Comparison of ENCODE assay signal across 8 mouse cellular contexts in genomic region chr15:51730805-51731412, GRCm38 (mm10).
DNase-seq lines count a peak whose midpoint lies in the region; ATAC-seq lines count a peak whose summit lies in the region.

No protein-coding gene starts in this region.

- DNase-seq in CD4-positive, CD25-positive, alpha-beta regulatory T cell, adult 2 months (ENCODE audit: low read depth, low spot score) = peak; percentile 8
- peak; percentile 19 for DNase-seq in Muller cell, postnatal 12 days (ENCODE audit: inconsistent ontology term)
- DNase-seq in gastrocnemius, adult 18-20 months (ENCODE audit: low spot score) = peak; percentile 82
- DNase-seq in left cerebral cortex, adult 18-20 months (ENCODE audit: low spot score in 2 of 2) = peak; percentile 21 to 27
- peak; percentile 7 to 12 for DNase-seq in right cerebral cortex, adult 2 months (ENCODE audit: low spot score in 2 of 2)
- DNase-seq in neural tube, embryonic 10.5 days (ENCODE audit: extremely low spot score, low spot score) = no peak
- no peak for DNase-seq in liver

- no peak for ATAC-seq in CD4-positive, CD25-positive, alpha-beta regulatory T cell, adult 4 months

Comparison
In these comparisons a context has a peak if more than half of its experiments do, and no peak if none do; other contexts are left out.
1. DNase-seq: peak in CD4-positive, CD25-positive, alpha-beta regulatory T cell, adult 2 months (single experiment), Muller cell, postnatal 12 days (single experiment), gastrocnemius, adult 18-20 months (single experiment), left cerebral cortex, adult 18-20 months (2 of 2) and right cerebral cortex, adult 2 months (2 of 2); none in neural tube, embryonic 10.5 days (single experiment) and liver (single experiment).